Mouse (Mus musculus): ENCODE results near the gene Hpca. TPM values are rescaled to one million over a fixed set of nuclear protein-coding genes. Genes with fewer than 3 reads are reported as not detected.

Gene Hpca
- polyA plus RNA-seq, 1 experiment, result 1.5 TPM

GRCm38 (mm10) chr4:129110804-129111203, 11.0 kb downstream of the Hpca start:
- Histone ChIP-seq H3K9me3 (replicated peaks; ENCODE audit: control insufficient read depth, insufficient read depth, low read length, poor library complexity, severe bottlenecking) (no peaks in the 10 kb centered on the region), H3K9ac (ENCODE audit: low read depth, poor library complexity, severe bottlenecking) (no peak overlapping the region), H3K27me3 (ENCODE audit: control insufficient read depth, insufficient read depth, low read length, poor library complexity, severe bottlenecking) (no peaks in the 10 kb centered on the region), H3K4me3 (ENCODE audit: low read depth, low read length) (no peak overlapping the region), H3K27ac (ENCODE audit: insufficient read depth, low read length) (no peak overlapping the region), H3K36me3 (ENCODE audit: control insufficient read depth, insufficient read depth, low read length, poor library complexity, severe bottlenecking) (no peaks in the 10 kb centered on the region), H3K4me1 (ENCODE audit: control insufficient read depth, insufficient read depth, low read length) (peaks cover 4% of the 10 kb centered on the region)
- TF ChIP-seq CTCF (IDR thresholded peaks at IDR 0.05; ENCODE audit: low read depth, low read length), result no peak
- no peak for TF ChIP-seq POLR2A (IDR thresholded peaks at IDR 0.05; ENCODE audit: insufficient read depth, low read length)
- TF ChIP-seq EP300 (IDR thresholded peaks at IDR 0.05; ENCODE audit: insufficient read depth, low read depth, low read length), result no peak

- Histone ChIP-seq H3K27ac (ENCODE audit: insufficient read depth, low read length) (no peak overlapping the region), H3K9ac (ENCODE audit: low read depth, poor library complexity, severe bottlenecking) (no peak overlapping the region), H3K4me3 (ENCODE audit: low read depth, low read length) (no peak overlapping the region), H3K9me3 (replicated peaks; ENCODE audit: control insufficient read depth, insufficient read depth, low read length, poor library complexity, severe bottlenecking) (no peaks in the 10 kb centered on the region), H3K27me3 (ENCODE audit: control insufficient read depth, insufficient read depth, low read length, poor library complexity, severe bottlenecking) (no peaks in the 10 kb centered on the region), H3K36me3 (ENCODE audit: control insufficient read depth, insufficient read depth, low read length, poor library complexity, severe bottlenecking) (no peaks in the 10 kb centered on the region), H3K4me1 (ENCODE audit: control insufficient read depth, insufficient read depth, low read length) (peaks cover 2% of the 10 kb centered on the region)
- TF ChIP-seq POLR2A (IDR thresholded peaks at IDR 0.05; ENCODE audit: insufficient read depth, low read length) (no peak), CTCF (IDR thresholded peaks at IDR 0.05; ENCODE audit: low read depth, low read length) (no peak), EP300 (IDR thresholded peaks at IDR 0.05; ENCODE audit: insufficient read depth, low read depth, low read length) (no peak)
Measured at GRCm38 (mm10) chr4:129108624-129109023, 13.2 kb downstream of the Hpca start.

GRCm38 (mm10) chr4:129107348-129107899, 14.4 kb downstream of the Hpca start:
- Histone ChIP-seq H3K9me3 (replicated peaks; ENCODE audit: control insufficient read depth, insufficient read depth, low read length, poor library complexity, severe bottlenecking) (no peaks in the 10 kb centered on the region), H3K4me1 (ENCODE audit: control insufficient read depth, insufficient read depth, low read length) (peaks cover 2% of the 10 kb centered on the region), H3K27ac (ENCODE audit: insufficient read depth, low read length) (no peak overlapping the region), H3K4me3 (ENCODE audit: low read depth, low read length) (no peak overlapping the region), H3K27me3 (ENCODE audit: control insufficient read depth, insufficient read depth, low read length, poor library complexity, severe bottlenecking) (no peaks in the 10 kb centered on the region), H3K9ac (ENCODE audit: low read depth, poor library complexity, severe bottlenecking) (no peak overlapping the region), H3K36me3 (ENCODE audit: control insufficient read depth, insufficient read depth, low read length, poor library complexity, severe bottlenecking) (no peaks in the 10 kb centered on the region)
- TF ChIP-seq EP300 (IDR thresholded peaks at IDR 0.05; ENCODE audit: insufficient read depth, low read depth, low read length) (no peak), CTCF (IDR thresholded peaks at IDR 0.05; ENCODE audit: low read depth, low read length) (no peak), POLR2A (IDR thresholded peaks at IDR 0.05; ENCODE audit: insufficient read depth, low read length) (no peak)

GRCm38 (mm10) chr4:129106073-129106472, 15.8 kb downstream of the Hpca start:
- Histone ChIP-seq H3K9me3 (replicated peaks; ENCODE audit: control insufficient read depth, insufficient read depth, low read length, poor library complexity, severe bottlenecking) (no peaks in the 10 kb centered on the region), H3K4me3 (ENCODE audit: low read depth, low read length) (peak overlapping the region; percentile 55; the same call in 1 of the 2 replicates), H3K36me3 (ENCODE audit: control insufficient read depth, insufficient read depth, low read length, poor library complexity, severe bottlenecking) (no peaks in the 10 kb centered on the region), H3K9ac (ENCODE audit: low read depth, poor library complexity, severe bottlenecking) (peak overlapping the region; percentile 29), H3K27me3 (ENCODE audit: control insufficient read depth, insufficient read depth, low read length, poor library complexity, severe bottlenecking) (no peaks in the 10 kb centered on the region), H3K27ac (ENCODE audit: insufficient read depth, low read length) (no peak overlapping the region), H3K4me1 (ENCODE audit: control insufficient read depth, insufficient read depth, low read length) (peaks cover 2% of the 10 kb centered on the region)
- TF ChIP-seq CTCF (IDR thresholded peaks at IDR 0.05; ENCODE audit: low read depth, low read length) (no peak), EP300 (IDR thresholded peaks at IDR 0.05; ENCODE audit: insufficient read depth, low read depth, low read length) (peak; percentile 7; the same call in 1 of the 2 replicates)

GRCm38 (mm10) chr4:129105356-129105755, 16.5 kb downstream of the Hpca start, which contains the start of gene Tmem54:
Gene Tmem54 (plus strand): TSS chr4:129105548.
- H3K4me3 ChIP-seq (ENCODE audit: low read depth, low read length), result peak within 1 kb of the TSS; percentile 55
- H3K4me1 ChIP-seq (ENCODE audit: control insufficient read depth, insufficient read depth, low read length), result peaks cover 2% of the 10 kb centered on the region
- H3K36me3 ChIP-seq (ENCODE audit: control insufficient read depth, insufficient read depth, low read length, poor library complexity, severe bottlenecking), result no peaks in the 10 kb centered on the region
- peak within 1 kb of the TSS; percentile 29 for H3K9ac ChIP-seq (ENCODE audit: low read depth, poor library complexity, severe bottlenecking)
- TF ChIP-seq EP300 (IDR thresholded peaks at IDR 0.05; ENCODE audit: insufficient read depth, low read depth, low read length), result 0 out of 2 replicates have a peak, but pooled peaks have one; percentile 38
- no peak for TF ChIP-seq CTCF (IDR thresholded peaks at IDR 0.05; ENCODE audit: low read depth, low read length)
- TF ChIP-seq POLR2A (IDR thresholded peaks at IDR 0.05; ENCODE audit: insufficient read depth, low read length), result no peak
- H3K27ac ChIP-seq (ENCODE audit: insufficient read depth, low read length), result no peak within 1 kb of the TSS
- no peaks in the 10 kb centered on the region for H3K27me3 ChIP-seq (ENCODE audit: control insufficient read depth, insufficient read depth, low read length, poor library complexity, severe bottlenecking)
- no peaks in the 10 kb centered on the region for H3K9me3 ChIP-seq (replicated peaks; ENCODE audit: control insufficient read depth, insufficient read depth, low read length, poor library complexity, severe bottlenecking)

GRCm38 (mm10) chr4:129102133-129102829, 19.6 kb downstream of the Hpca start:
- Histone ChIP-seq H3K27me3 (ENCODE audit: control insufficient read depth, insufficient read depth, low read length, poor library complexity, severe bottlenecking) (no peaks in the 10 kb centered on the region), H3K4me3 (ENCODE audit: low read depth, low read length) (no peak overlapping the region), H3K27ac (ENCODE audit: insufficient read depth, low read length) (no peak overlapping the region), H3K9ac (ENCODE audit: low read depth, poor library complexity, severe bottlenecking) (no peak overlapping the region), H3K9me3 (replicated peaks; ENCODE audit: control insufficient read depth, insufficient read depth, low read length, poor library complexity, severe bottlenecking) (no peaks in the 10 kb centered on the region), H3K36me3 (ENCODE audit: control insufficient read depth, insufficient read depth, low read length, poor library complexity, severe bottlenecking) (no peaks in the 10 kb centered on the region), H3K4me1 (ENCODE audit: control insufficient read depth, insufficient read depth, low read length) (peaks cover 2% of the 10 kb centered on the region)
- TF ChIP-seq POLR2A (IDR thresholded peaks at IDR 0.05; ENCODE audit: insufficient read depth, low read length) (no peak), CTCF (IDR thresholded peaks at IDR 0.05; ENCODE audit: low read depth, low read length) (no peak), EP300 (IDR thresholded peaks at IDR 0.05; ENCODE audit: insufficient read depth, low read depth, low read length) (no peak)
